Mouse (Mus musculus) T-helper 17 cell (primary cell): ENCODE measurements around the gene Hax1.

Source experiments
- in situ Hi-C, 2 experiments: fragments of 300-600 bp; cut with MboI, MseI; formaldehyde crosslinking; loops; 1 replicate in 1 of 2; 2 replicates in 1 of 2; pipeline ENCODE4 v1.15.1; 2025; ENCODE audit warnings: high pct_unique_total_duplicates in 2 of 2

Hax1 gene

DNA sequence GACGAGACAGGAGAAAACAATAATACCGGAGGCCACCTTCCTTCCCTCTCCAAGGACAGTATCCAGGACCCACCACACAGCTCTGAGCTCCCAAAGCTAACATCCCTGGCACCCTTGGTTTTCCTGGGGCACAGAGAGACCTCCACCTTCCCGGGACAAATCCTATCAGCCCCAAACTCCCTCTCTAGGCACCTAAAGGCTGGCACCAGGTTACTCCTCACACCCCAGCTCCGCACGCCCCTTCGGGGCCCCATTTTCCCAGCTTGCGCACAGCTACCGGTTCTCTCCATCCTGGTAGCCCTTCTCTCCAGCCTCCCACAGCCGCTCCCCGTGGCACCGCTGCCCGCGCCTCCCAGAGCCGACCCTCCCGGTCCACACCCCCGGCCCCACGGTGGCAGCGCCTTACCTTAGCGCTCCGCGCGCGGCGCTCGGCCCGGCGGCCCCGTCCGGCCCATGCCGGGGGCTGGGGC is 35.8 kb downstream of the Hax1 start:
- in situ Hi-C loops, result no loop called here

DNA sequence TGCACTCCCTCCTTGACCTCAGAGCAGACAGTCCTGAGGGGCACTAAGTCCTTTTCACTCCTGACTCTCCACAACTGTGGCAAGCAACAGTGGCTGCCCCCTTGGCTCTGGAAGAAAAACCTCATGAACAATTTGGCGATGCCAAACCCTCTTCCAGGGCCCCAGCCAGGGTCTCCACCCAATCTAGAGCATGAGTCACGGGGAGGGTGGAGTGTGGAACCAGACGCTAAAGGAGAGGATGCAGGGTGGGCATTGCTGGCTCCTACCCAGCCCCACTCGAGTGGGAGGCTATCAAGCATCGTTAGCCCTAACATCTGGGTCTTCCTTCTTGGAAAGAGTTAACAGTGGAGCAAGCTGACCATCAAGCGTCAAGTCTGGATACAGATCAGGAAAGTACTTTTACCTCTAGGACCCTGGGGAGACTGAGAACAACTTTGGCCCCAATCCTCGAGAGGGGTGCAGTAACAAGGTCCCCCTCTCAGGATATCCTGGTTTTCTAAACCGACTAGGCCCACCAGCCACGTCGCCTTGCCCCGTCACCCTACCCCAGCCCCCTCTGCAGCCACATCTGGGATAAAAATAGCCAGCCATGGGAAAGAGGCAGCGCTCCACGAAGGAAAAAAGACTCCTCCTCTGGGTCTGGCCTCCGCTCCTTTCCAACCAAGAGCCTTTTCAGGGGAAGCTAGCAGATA is 36.4 kb downstream of the Hax1 start:
- in situ Hi-C loops, result no loop called here

DNA sequence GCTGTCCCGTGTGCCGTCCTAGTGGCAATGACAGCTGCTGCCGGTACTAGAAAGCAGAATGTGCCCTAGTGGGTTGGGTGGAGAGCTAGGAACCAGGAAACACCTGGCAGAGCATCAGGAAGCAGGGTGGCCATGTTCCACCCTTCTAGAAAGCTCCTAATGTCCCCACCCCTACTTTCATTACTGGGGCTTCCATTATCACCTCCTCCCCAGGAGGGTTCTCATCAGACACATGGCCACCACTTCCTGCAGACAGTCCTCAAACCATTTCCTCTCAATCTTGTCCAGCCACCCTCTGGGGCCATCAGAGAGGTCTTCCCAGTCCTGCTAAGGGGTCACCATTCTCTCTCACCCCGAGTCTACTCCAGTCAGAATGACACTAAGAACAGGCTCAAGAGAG is 37.1 kb downstream of the Hax1 start:
- in situ Hi-C loops, result no loop called here

DNA sequence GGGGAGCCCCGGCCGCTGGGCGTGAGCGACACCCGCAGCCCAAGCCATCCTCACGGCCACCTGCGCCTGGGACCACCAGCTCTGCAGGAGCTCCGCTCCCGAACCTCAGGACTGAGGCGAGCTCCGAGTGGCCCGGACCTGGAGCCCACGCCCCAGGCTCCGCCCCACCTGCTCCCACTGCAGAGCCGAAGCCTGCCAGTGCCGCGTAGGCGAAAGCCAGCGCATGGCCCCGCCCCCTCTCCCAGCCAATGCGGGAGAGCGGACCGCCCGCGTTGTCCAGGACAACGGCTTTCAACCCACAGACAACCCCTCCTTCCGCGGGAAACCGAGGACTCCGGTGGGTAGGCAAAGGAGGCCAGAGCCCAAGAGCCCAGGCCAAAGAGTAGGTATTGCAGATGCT is 38.1 kb downstream of the Hax1 start:
- in situ Hi-C loops, result no loop called here

DNA sequence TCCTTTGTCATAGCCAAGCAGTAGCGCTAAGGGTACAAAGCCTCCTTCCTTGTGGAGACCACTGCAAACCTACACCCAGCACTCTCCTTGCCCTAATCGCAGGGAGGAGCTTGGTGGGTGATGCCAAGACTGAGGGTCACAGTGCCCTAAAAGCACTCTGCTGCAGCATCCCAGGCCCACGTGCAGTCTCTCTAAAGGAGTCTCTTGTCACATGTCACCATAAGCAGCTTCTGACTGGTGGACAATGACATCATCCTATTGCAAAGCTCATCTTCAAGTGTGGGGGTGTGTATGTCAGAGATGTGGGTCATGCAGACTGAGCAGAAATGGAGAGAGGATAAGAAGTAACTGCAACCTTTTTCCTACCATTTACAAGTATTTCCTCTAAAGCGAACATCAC is 39.1 kb downstream of the Hax1 start:
- in situ Hi-C loops, result loop anchor here in 1 of 2 experiments (5.0 kb wide), 1 partner anchor 113 kb away; the partner anchor contains the start of gene Tpm3

DNA sequence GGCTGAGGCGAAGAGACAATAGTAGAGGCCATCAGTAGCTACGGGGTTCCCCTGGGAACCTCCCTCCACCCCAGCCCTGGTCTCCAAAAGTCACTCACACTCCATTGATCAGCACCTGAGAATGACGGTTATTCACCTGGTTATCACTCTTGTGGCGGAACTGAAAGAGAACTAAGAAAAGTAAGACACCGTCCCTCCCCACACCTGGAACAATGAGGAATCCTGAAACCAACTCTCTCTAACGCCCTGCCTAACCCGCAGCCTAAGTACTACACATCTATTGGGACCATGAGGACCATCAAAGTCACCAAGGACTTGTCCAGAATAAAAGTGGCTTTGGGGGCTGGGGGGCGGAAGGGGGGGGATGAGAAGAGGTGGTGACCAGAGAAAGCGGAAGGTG is 40.7 kb downstream of the Hax1 start:
- in situ Hi-C loops, result loop anchor here in 1 of 2 experiments (5.0 kb wide), 1 partner anchor 114 kb away; the partner anchor contains the start of gene Tpm3

DNA sequence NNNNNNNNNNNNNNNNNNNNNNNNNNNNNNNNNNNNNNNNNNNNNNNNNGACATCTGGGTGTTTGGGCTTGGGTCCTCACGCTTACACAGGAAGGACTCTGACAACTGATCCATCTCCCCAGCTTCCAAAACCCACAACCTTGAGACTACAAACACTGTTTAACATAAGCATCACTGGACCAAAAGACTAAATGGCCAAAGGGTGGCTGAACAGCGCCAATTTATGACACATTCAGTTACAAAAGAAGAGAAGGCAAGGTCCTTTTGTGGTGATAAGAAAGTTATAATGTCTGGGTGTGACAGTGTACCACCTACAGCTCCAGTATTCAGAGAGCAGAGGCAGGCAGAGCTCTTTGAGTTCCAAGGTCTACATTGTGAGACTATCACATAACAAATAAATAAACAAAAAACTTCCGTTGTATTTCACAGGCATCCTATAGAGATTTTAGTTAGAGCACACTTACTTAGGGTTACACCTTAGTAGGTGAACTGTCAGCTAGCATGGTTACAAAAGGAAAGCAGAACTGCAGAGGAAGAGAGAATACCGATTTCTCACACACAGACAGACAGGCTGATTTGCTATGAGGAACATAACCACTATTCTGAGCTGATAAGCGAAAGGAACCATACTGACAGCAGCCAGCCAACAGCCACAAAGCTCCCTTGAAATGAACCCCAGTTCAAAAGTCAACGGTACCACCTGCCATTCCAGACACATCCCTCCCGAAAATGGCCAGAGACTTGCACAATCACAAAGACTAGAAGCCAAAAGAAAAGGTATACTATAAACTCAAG is 42.2 kb downstream of the Hax1 start:
- in situ Hi-C loops, result loop anchor here in 1 of 2 experiments (5.0 kb wide), 1 partner anchor 116 kb away; the partner anchor contains the start of gene Tpm3

DNA sequence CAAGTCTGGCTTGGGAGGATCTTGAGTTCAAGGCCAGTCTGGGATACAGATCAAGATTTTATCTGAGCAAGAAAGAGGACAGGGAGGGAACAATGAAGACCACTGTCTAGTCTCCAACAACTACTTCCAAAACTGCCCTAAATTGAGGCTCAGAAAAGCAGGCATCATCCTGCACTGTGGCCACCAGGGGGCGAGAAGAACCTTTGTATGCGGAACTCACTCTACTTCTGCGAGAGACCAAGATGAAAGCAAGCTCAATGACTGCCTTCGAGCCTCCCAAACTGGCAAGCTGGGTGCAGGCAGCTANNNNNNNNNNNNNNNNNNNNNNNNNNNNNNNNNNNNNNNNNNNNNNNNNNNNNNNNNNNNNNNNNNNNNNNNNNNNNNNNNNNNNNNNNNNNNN is 45.2 kb downstream of the Hax1 start:
- in situ Hi-C loops, result no loop called here

DNA sequence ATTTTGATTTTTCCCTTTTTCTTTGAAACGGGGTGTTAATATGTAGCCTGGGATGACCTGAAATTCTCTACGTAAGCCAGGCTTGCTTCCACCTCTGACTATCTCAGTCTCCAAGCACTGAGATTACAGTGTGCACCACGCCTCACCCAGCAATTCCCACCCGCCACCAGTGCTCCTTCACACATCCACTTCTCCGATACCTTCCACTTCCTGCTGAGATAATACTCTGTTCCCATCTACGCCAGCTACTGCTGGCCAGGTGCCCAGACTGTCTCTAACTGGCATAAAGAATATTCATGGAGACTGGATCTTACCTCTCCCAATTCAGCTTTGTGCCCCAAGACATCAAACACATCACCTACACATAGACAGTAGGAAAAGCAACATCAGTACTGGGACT is 49.9 kb downstream of the Hax1 start:
- in situ Hi-C loops, result no loop called here

DNA sequence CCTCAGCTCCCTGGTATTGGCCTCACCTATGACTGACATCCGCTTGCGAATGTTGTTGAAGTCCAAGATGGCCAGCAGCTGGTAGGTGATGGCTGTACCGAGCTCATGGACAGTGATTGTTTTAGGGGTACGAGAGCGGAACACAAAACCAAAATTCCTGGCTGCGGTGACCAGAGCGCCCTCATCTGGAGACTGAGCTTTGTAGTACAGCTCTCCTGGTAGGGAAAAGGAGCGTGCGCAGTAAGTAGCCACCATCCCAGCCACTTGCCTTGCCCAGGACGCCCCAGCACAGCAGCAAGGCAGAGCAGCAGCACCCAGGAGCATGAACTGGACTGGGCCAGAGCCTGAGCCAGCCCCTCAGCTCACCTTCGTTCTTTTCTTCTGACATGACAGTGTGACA is 50.6 kb downstream of the Hax1 start:
- in situ Hi-C loops, result no loop called here
